Mouse (Mus musculus): ENCODE results near the gene Rimbp2. TPM values are rescaled to one million over a fixed set of nuclear protein-coding genes. Genes with fewer than 3 reads are reported as not detected.

The Rimbp2 gene
- polyA plus RNA-seq, 1 experiment from 2014 or later: 0.42 TPM

DNA sequence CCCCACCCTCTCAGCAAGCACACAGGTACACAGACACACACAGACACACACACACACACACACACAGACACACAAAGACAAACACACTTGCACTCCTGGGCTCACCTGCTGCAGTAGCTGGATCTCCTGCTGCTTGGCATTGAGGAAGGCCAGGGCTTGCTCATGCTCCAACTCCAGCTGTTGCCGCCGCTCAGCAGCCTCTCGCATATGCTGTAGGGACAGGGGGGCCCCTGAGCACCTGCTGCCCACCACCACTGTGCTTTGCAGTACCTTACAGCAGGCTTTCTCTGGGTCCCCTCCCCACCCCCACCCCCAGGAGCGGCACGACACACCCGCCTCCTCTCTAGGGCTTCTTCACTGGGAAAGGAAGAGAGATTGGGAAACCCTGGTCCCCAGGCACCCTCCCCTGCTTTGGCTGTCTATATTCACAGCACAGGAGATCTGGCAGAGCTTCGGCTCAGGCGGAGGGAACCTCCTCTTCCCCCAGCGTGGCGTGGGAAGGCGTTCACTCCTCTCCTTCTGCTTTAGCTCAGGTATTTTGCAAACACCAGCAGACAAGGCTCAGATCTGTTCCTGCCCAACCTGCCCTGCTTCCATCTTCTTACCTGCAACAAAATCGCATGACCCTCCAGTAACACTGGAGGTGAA is 133.5 kb downstream of the Rimbp2 start:
- H3K27ac ChIP-seq (replicated peaks): no peak overlapping the region
- no peak overlapping the region for H3K4me3 ChIP-seq
- no peak for DNase-seq (ENCODE audit: low spot score)
- 56% methylated on average over 12 of the region's 12 CpGs for WGBS
- no peaks in the 10 kb centered on the region for H3K27me3 ChIP-seq (ENCODE audit: low read depth, poor library complexity, severe bottlenecking)
- peaks cover 5% of the 10 kb centered on the region; the same call in 1 of the 2 replicates for H3K4me1 ChIP-seq
- no peaks in the 10 kb centered on the region for H3K36me3 ChIP-seq
- H3K9me3 ChIP-seq (replicated peaks): no peaks in the 10 kb centered on the region

DNA sequence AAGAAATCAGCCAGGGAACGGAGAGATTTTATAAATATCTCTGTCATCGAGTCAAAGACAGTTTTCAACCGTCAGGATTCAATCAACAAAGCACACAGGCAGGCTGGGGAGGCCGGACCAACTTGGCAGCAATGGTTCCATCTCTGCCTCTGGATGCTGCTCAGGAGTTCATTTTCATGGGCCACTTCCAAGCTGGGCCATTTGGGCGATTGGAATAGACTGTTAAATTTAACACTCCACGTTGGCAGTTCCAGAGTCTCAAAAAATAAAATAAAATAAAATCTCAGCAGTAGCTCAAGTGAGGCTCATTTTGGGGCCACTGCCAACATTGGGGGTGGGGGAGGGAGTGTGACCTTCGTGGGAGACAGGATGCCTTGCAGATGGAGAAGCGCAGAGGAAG is 137.7 kb downstream of the Rimbp2 start:
- H3K27me3 ChIP-seq (ENCODE audit: low read depth, poor library complexity, severe bottlenecking): no peaks in the 10 kb centered on the region
- no peaks in the 10 kb centered on the region for H3K36me3 ChIP-seq
- no peak overlapping the region for H3K27ac ChIP-seq (replicated peaks)
- no peak overlapping the region for H3K4me3 ChIP-seq
- no peak for DNase-seq (ENCODE audit: low spot score)
- 82% methylated on average over 8 of the region's 8 CpGs for WGBS
- H3K4me1 ChIP-seq: peaks cover 18% of the 10 kb centered on the region
- H3K9me3 ChIP-seq (replicated peaks): no peaks in the 10 kb centered on the region

DNA sequence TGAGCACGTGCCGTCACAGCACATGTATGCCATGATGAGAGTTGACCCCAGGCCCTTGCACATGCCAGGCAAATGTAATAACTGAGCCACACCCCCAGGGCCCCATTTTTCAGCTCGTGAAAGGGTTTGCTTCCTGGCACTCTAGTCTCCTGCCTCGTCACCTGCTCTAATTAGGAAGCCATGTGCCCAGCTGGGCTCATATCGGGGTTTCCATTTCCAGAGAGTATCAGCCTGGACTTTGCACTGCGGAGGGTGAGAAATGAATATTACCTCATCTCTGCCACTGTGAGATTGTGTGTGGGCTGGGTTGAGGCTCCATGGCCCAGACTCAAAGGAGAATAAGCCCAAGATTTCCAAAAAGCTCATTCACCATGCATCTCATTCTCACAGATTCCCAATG is 138.2 kb downstream of the Rimbp2 start:
- no peaks in the 10 kb centered on the region for H3K9me3 ChIP-seq (replicated peaks)
- no peak for DNase-seq (ENCODE audit: low spot score)
- WGBS: 87% methylated on average over 6 of the region's 6 CpGs

DNA sequence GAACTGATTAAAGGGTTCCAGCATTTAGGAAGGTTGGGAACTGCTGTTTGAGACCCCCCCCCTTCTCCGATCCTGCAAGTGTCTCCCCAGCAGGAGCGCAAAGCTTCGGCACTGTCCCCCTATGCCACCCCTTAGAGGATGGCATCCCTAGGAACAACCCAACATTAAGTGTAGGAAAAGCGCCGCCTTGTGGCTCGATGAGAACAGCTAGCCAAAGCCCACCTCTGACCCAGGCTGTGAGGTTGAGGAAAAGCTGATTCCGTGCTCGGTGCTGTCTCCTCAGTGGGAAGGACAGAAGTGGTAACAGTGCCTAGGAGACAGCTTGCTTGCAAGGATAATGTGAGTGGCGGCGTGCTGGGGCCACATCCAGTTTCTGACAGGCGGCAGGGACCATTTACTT is 140.2 kb downstream of the Rimbp2 start:
- peak; percentile 27 for DNase-seq (ENCODE audit: low spot score)
- Histone ChIP-seq H3K27ac (replicated peaks) (no peak overlapping the region), H3K9me3 (replicated peaks) (no peaks in the 10 kb centered on the region), H3K4me3 (no peak overlapping the region), H3K27me3 (ENCODE audit: low read depth, poor library complexity, severe bottlenecking) (no peaks in the 10 kb centered on the region), H3K4me1 (peaks cover 23% of the 10 kb centered on the region), H3K36me3 (no peaks in the 10 kb centered on the region)
- WGBS: 23% methylated on average over 11 of the region's 11 CpGs

More for the DNA sequence above, 138.2 kb downstream of the Rimbp2 start:
- no peaks in the 10 kb centered on the region for H3K36me3 ChIP-seq
- peaks cover 23% of the 10 kb centered on the region for H3K4me1 ChIP-seq
- H3K27me3 ChIP-seq (ENCODE audit: low read depth, poor library complexity, severe bottlenecking): no peaks in the 10 kb centered on the region
- no peak overlapping the region for H3K4me3 ChIP-seq
- 0 out of 2 replicates have a peak overlapping the region, but pooled peaks have one; percentile 57 for H3K27ac ChIP-seq (replicated peaks)

DNA sequence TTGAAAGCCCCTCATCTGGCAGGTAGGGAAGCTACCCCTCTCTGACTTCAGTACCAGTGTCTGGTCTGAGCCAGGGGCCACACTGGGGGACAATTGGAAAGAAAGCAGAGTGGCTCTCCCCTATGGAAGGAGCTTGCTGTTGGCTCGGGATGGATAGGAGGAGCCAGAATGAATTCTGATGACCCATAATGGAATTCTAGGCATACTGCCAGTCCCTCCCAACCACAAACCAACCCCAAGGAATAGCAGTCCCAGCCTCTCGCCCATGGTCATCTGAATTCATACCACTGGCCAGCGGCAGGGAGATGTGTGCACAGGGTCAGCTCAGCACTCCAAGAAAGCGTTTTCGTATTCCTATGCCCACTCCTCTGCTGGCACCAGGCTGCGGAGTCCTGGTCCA is 141.9 kb downstream of the Rimbp2 start:
- Histone ChIP-seq H3K4me1 (peaks cover 23% of the 10 kb centered on the region), H3K9me3 (replicated peaks) (no peaks in the 10 kb centered on the region), H3K36me3 (no peaks in the 10 kb centered on the region), H3K27me3 (ENCODE audit: low read depth, poor library complexity, severe bottlenecking) (no peaks in the 10 kb centered on the region), H3K4me3 (no peak overlapping the region), H3K27ac (replicated peaks) (no peak overlapping the region)
- WGBS: 93% methylated on average over 6 of the region's 6 CpGs
- no peak for DNase-seq (ENCODE audit: low spot score)

DNA sequence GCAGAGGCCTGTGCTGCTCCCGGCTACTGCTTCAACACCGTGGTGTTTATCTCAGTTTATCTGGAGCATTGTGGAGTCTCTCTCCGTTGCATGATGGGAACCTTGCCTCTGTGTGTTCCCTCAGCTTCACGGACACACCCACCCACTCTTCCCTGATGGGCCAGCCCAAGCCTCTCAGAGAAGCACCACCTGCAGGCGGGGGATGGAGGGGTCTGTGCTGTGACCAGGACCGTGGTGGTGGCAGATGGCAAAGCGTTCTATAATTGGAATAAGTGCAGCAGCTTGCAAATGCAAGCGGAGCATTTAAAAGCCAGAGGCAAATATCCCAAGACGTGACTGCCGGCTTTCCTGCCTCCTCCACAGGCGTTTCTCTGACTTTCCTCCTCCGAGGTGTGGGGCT is 143.3 kb downstream of the Rimbp2 start:
- peak overlapping the region; percentile 14; the same call in 1 of the 2 replicates for H3K27ac ChIP-seq (replicated peaks)
- no peak overlapping the region for H3K4me3 ChIP-seq
- H3K27me3 ChIP-seq (ENCODE audit: low read depth, poor library complexity, severe bottlenecking): no peaks in the 10 kb centered on the region
- peaks cover 23% of the 10 kb centered on the region for H3K4me1 ChIP-seq
- no peaks in the 10 kb centered on the region for H3K36me3 ChIP-seq
- no peak for DNase-seq (ENCODE audit: low spot score)
- no peaks in the 10 kb centered on the region for H3K9me3 ChIP-seq (replicated peaks)
- WGBS: 74% methylated on average over 12 of the region's 12 CpGs

DNA sequence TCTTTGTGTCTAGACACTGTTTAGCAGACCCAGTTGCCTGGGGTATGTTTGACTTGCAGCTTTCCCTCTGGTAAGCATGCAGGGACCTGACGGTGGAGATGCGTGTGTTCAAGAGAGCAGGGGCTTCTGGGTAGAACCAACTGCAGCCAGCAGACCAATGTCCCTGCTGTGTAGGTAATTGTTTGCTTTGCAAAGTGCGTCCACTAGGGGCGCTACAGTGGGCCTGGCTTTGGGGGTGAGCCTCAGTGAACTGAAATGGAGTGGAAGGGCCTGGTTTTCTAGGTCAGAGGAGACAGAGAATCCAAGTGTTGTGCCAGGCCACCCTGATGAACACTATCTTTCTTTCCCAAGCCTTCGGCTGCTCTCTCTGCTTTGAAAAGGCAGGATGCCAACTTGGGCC is 143.9 kb downstream of the Rimbp2 start:
- H3K27ac ChIP-seq (replicated peaks): peak overlapping the region; percentile 14; the same call in 1 of the 2 replicates
- H3K4me1 ChIP-seq: peaks cover 23% of the 10 kb centered on the region
- H3K36me3 ChIP-seq: no peaks in the 10 kb centered on the region
- no peaks in the 10 kb centered on the region for H3K9me3 ChIP-seq (replicated peaks)
- H3K4me3 ChIP-seq: no peak overlapping the region
- no peaks in the 10 kb centered on the region for H3K27me3 ChIP-seq (ENCODE audit: low read depth, poor library complexity, severe bottlenecking)
- DNase-seq (ENCODE audit: low spot score): peak; percentile 58
- 53% methylated on average over 5 of the region's 5 CpGs for WGBS

DNA sequence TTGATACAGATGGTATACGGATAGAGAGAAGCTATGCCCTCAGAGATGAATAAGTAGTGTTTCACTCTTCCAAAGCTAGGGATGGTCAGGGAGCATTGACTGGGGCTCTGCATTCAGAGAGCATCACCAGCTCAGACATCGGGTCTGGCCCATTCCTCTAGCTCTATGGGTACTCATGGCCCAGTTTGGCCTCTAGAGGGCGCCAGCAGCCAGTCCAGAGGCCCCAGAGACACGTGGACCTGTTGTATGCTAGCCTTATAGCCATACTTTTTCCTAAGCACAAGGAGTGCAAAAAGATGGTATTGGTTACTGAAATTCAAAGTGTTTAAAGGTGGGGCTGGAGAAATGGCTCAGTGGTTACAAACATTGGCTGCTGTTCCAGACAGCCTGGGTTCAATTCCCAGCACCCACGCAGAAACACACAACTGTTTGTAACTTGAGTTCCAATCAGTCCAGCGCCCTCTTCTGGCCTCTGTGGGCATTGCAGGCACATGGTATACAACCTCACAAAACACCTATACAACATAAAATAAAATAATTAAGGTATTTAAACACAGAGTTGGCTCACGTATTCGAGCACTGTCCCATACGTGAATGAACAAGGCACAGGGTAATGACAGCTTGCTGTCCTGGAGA is 144.6 kb downstream of the Rimbp2 start:
- DNase-seq (ENCODE audit: low spot score): no peak
- H3K4me3 ChIP-seq: no peak overlapping the region
- H3K27ac ChIP-seq (replicated peaks): no peak overlapping the region
- no peaks in the 10 kb centered on the region for H3K27me3 ChIP-seq (ENCODE audit: low read depth, poor library complexity, severe bottlenecking)
- H3K9me3 ChIP-seq (replicated peaks): no peaks in the 10 kb centered on the region
- no peaks in the 10 kb centered on the region for H3K36me3 ChIP-seq
- WGBS: 62% methylated on average over 9 of the region's 9 CpGs
- H3K4me1 ChIP-seq: peaks cover 21% of the 10 kb centered on the region

DNA sequence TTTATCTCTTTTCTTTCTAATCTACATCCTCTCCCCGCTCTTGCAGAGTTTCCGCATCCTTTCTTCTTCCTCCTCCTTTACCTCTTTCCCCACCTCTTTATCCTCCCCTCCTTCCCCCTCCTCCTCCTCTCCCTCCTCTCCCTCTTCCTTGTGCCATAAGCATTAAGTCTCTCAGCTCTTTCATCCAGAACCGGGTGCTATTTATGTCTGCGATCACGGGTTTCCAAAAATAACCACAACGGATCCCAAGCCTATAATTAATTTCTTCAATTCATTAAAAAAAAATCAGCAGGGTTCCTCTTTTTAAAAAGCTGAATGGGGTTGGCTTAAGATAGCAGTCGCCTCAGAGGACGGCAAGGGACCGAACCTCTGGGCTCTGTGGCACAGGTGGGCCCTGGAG is 145.9 kb downstream of the Rimbp2 start:
- Histone ChIP-seq H3K4me3 (no peak overlapping the region), H3K27me3 (ENCODE audit: low read depth, poor library complexity, severe bottlenecking) (no peaks in the 10 kb centered on the region), H3K4me1 (peaks cover 13% of the 10 kb centered on the region), H3K9me3 (replicated peaks) (no peaks in the 10 kb centered on the region), H3K27ac (replicated peaks) (no peak overlapping the region), H3K36me3 (no peaks in the 10 kb centered on the region)
- 87% methylated on average over 9 of the region's 9 CpGs for whole genome bisulfite sequencing
- no peak for DNase-seq (ENCODE audit: low spot score)

DNA sequence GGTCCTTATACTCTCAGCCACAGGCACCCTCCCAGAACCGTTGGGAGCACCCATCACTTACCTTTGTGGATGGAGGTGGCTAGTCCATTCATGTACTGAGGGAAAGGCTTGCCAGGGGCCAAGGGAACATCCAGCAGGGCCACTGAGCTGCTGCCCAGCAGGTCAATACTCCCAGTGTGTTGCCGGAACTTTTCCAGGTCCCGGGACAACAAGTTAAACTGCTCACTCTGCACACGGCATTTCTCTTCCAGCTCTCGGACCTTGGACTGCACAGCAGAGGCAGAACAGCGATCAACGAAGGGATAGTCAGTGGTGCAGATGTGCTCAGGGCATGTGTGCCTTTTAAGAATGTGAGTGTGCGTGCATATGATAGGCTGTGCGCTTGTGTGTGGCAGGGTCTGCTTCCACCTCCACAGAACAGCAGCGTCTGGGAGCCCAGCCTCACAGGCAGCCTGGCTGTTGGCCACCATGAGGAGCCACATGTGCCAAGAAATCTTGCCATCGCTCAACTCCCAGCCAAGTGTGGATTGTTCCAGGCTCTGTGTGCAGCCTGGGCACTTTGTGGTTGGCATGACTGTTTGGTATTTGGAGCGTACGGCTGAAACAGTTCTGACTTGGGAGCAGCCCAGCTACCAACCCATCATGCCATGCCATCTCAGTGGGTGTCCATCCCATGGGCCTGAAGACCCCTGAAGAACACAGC is 146.8 kb downstream of the Rimbp2 start:
- WGBS: 94% methylated on average over 13 of the region's 13 CpGs

DNA sequence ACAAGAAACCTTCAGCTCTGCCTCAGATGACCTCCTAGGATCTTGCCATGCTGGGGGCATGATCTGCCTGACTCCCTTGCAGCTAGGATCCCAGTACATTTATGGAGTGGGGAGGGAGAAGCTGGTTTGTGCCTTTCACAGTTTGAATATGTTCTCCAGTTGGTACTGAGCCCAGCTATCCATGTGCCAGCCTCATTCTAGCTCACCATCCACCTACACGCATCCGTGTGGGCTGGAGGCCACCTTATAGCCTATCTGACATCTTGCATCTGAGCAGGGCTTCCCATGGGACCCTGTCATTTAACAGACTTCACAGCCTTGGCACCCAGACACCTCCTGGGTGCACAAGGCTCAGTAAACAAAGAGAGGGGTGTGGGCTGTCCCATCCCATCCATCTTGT is 148.2 kb downstream of the Rimbp2 start:
- no peak for DNase-seq (ENCODE audit: low spot score)
- peaks cover 5% of the 10 kb centered on the region for H3K4me1 ChIP-seq
- WGBS: 95% methylated on average over 2 of the region's 2 CpGs
- H3K9me3 ChIP-seq (replicated peaks): no peaks in the 10 kb centered on the region
- no peak overlapping the region for H3K4me3 ChIP-seq
- H3K27ac ChIP-seq (replicated peaks): no peak overlapping the region
- no peaks in the 10 kb centered on the region for H3K27me3 ChIP-seq (ENCODE audit: low read depth, poor library complexity, severe bottlenecking)
- H3K36me3 ChIP-seq: no peaks in the 10 kb centered on the region

More for the DNA sequence above, 146.8 kb downstream of the Rimbp2 start:
- Histone ChIP-seq H3K27me3 (ENCODE audit: low read depth, poor library complexity, severe bottlenecking) (no peaks in the 10 kb centered on the region), H3K4me3 (no peak overlapping the region), H3K4me1 (peaks cover 13% of the 10 kb centered on the region), H3K36me3 (no peaks in the 10 kb centered on the region), H3K9me3 (replicated peaks) (no peaks in the 10 kb centered on the region), H3K27ac (replicated peaks) (no peak overlapping the region)
- DNase-seq (ENCODE audit: low spot score): no peak

DNA sequence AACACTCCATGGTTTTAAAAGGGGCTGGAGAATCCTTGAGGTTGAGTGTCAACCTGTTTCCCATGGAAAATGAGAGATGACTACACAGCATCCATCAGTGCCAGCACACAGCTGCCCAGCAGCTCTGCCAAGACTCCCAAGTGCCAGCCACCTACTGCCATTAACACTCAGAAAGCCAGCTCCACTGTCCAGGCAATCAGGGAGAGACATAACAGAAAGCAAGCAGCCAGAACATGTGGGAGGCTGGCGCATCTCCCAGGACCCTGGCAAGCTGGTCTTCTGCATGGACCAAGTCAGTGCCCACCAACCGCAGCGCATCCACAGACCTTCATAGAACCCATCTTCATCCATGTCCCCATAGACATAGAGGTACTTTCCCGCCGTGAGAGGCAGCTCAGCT is 152.7 kb downstream of the Rimbp2 start:
- Histone ChIP-seq H3K4me1 (no peaks in the 10 kb centered on the region), H3K36me3 (no peaks in the 10 kb centered on the region), H3K9me3 (replicated peaks) (0 out of 2 replicates have a peak, but pooled peaks cover 4% of the 10 kb centered on the region), H3K27ac (replicated peaks) (no peak overlapping the region), H3K4me3 (no peak overlapping the region), H3K27me3 (ENCODE audit: low read depth, poor library complexity, severe bottlenecking) (no peaks in the 10 kb centered on the region)
- DNase-seq (ENCODE audit: low spot score): no peak
- 91% methylated on average over 5 of the region's 5 CpGs for WGBS

DNA sequence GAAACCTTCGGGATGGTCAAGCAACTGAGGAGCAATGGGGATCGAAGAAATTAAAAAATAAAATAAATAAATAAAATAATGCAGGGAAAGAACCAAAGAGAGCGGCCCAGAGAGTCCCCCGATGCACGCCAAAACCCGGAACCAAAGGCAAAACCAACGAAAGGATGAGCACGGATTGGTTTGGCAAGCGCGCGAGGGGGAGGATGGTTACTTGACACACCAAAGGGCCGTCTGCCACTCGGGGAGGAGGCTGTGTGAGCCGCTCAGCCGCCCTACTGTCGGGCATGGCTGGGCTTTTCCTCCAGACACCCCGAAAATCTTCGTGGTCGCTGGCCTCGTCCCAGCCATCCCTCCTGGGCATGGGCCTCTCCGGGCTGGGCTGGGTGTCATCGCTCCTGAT is 171.7 kb downstream of the Rimbp2 start:
- Histone ChIP-seq H3K9me3 (replicated peaks) (no peaks in the 10 kb centered on the region), H3K27me3 (ENCODE audit: low read depth, poor library complexity, severe bottlenecking) (no peaks in the 10 kb centered on the region)
- WGBS: 67% methylated on average over 22 of the region's 22 CpGs

More for the DNA sequence above, 171.7 kb downstream of the Rimbp2 start:
- no peak for DNase-seq (ENCODE audit: low spot score)
- no peaks in the 10 kb centered on the region for H3K36me3 ChIP-seq
- no peak overlapping the region for H3K27ac ChIP-seq (replicated peaks)
- H3K4me3 ChIP-seq: 0 out of 2 replicates have a peak overlapping the region, but pooled peaks have one; percentile 4
- peaks cover 27% of the 10 kb centered on the region for H3K4me1 ChIP-seq

Data from midbrain, embryonic 10.5 days (tissue).